Mouse (Mus musculus) urinary bladder, postnatal 4 days (tissue): Measurements from ENCODE around the gene Gpsm3.

Experiments
- DNase-seq, 2 experiments: peaks; one replicate each; pipeline ENCODE4 v3.0.0; 2021 to 2022; ENCODE audit warnings: low spot score in 2 of 2

The Gpsm3 gene

DNA sequence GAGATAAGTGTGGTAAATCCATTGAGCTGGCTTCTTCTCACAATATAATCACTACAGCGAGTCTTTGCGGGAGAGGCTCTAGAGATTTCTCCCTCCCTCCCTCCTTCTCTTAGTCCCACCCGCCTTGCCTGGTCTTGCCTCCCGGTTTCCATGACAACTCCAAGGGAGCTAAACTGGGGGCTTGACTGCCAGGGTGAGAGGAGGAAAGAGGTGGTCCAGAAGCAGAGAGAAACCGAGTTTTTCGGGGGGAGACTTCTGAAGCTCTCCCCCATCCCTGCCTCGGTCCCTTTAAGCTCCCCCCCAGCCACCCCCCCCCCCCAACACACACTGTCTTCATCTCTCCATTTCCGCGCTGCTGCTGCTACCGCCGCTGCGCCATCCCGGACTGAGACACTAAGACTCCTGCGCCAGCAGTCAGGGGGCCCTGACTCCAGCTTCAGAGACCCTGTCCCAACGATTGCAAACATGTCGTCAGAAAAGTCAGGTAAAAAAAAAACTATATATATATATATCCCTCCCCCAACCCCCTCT is 39.7 kb downstream of the Gpsm3 start, which contains the start of gene Prrt1:
TSS of gene Prrt1 (plus strand) at position 313 of the 531 bp plus-strand sequence.
- no peak for DNase-seq

DNA sequence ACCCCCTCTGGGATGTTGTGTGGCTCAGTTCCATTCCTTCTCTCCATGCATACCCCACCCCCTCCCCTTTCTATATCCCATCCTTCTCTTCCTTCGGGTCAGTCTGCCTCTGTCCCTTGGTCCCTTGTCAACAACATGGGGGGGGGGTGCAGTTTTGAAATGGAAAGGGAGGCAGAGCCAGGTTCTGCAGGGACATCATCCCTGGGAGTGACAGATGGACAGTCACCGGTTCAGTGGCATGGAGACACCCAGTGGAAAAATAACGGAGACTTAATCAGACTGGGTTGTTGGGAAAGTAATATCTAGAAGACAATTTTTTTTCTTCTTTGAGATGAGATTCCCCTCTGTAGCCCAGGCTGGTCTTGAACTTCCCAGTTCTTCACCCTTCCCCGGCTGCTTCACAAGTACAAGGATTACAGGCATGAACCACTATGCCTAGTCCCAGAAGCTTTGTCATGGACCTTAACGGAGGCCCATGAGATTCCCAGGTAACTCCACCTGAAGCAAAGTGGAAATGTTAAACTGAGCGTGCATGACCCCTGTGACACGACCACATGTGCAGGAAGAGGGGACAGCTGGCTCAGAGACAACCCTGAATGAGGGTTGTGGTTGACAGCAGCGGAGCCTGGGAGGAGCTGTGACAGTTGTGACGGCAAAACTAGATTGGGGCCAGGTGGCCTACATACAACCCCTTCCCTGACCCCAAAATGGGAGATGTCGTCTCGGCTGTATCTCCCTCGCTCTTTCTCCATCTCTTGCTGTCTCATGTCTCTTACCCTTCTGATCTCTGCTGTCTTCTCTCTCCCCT is 40.4 kb downstream of the Gpsm3 start:
- DNase-seq = no peak

- DNase-seq = no peak
These were observed 41.2 kb downstream of the Gpsm3 start for GRCm38 (mm10) chr17:34630761-34631301.

DNA sequence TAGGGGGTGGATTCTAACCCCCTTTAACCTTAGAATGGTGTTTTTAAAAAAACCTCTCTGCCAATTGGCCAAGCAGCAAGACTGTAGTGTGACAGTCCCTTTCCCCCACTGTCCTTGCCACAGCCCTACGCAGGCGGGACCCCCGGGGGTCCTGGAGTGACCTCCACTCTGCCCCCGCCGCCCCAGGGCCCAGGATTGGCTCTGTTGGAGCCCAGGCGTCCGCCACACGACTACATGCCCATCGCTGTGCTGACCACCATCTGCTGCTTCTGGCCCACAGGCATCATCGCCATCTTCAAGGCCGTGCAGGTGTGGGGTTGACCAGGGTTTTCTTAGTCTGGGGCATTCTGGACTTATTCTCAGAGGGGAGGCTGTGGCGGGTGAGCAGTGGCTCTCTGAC is 42.0 kb downstream of the Gpsm3 start:
- no peak for DNase-seq

DNA sequence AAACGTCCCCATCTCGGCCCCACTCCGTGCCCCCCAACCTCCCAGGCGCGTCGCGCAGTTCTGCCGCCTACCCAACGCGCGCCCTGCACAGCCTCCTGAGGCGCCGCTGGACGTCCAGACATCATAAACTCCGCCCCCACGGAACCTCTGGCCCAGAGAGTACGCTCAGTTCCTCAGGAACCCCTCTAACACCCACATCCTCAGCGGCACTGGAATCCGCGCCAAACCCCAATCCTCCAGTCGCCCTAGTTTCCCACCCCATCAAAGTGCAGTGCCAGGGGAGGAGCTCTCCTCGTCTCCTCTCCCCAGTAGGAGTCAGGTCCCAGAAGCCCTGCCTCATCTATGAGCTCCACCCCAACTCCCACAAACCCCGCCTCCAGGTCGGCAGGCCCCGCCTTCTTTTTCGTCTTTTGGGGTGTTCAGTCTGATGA is 42.7 kb downstream of the Gpsm3 start:
- peak; percentile 80 to 89 for DNase-seq

DNA sequence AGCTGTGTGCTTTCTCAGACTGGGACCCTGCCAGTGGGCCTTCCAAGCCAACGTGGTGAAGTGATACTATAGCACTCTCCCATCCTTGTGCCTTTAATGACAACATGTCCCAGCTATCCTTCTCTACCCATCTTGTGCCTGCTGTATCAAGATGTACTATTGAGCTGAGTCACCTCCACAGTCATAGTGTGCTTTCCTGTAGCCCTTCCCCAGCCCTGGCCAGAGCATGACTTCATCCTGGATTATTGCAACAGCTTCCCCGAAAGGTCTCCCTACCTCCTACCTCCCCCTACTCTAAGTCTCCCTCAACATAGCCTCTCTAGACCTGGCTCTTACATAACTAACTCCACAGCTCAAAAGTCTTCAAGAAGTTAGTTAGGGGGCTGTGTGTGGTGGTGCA is 46.1 kb downstream of the Gpsm3 start:
- no peak for DNase-seq

DNA sequence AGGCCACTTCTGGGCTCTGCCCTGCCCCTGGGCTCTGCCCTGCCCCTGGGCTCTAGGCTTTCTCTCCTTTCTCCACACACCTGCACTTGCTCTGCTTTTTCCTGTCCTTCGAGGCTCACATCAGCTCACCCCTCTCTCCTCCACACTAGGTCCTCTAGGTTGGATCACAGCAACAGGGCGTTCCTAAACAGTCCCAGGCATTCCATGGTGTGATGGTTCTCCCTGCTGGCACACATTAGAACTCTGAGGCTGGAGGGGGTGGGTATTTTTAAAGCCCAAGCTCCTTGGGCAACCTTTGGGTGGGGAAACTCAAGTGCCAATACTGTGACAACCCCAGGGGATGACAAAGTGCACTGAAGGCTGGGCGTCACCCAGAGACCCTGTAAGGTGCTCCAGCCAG is 47.9 kb downstream of the Gpsm3 start:
- no peak for DNase-seq

DNA sequence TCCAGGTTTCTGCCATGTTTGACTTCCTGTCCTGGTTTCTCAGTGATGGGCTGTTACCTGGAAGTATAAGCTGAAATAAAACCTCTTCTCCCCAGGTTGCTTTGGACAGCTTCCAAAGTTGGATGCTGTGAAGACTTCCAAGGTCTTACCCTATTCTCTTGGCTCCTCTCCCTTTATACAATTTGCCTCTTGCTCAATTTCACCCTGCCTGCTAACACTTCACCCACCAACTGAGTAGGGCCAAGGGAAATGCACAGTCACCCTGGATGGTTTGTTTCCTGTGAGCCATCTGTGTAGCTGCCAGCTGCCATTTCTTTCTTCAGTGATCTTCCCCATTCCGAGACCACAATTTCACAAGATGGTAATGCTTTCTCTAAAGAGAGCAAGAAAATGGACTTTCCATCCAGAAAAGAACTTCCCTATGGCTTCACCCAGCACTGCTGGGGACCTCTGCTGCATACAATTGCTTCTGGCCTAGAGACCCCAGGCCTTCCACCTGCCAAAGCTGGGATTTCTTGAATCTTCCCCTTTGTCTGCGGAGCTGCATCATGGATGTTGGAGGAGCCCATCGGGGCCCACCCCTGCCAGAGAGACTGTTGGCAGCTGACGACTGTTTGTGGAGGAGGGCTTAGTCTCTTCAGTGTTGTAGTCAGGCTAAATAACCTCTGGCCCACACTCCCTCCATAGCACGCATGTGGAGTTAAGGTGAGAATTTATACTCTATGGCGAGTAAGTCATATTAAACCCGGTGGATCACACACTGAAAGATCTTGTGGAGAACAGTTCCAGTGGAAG is 50.1 kb downstream of the Gpsm3 start:
- DNase-seq = no peak

GRCm38 (mm10) chr17:34640778-34641601 is 51.4 kb downstream of the Gpsm3 start:
- peak in 1 of 2 experiments; percentile 59 for DNase-seq
